Mouse (Mus musculus): ENCODE data around the gene Dync1li1.

Gene Dync1li1

DNA sequence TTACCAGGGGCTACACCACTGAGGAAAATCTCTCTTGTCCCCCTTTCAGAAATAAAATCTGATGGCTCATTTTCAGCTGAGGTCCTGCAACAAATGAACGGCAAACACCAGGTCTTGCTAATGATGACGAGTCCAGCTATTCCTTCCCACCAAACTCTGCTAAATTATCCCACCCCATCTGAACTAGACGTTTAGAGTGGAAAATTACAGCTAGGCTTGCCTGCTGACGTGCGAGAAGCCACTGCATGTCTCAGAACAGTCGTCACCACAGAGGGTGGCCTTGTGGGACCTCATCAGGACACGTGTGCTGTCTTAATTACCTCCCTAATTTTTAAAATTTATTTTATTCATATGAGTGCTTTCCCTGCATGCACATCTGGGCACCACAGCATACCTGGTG lies 83.0 kb downstream of the Dync1li1 start:
- no peak for DNase-seq
